ENCODE assay signal across 8 mouse cellular contexts in the genomic region with DNA sequence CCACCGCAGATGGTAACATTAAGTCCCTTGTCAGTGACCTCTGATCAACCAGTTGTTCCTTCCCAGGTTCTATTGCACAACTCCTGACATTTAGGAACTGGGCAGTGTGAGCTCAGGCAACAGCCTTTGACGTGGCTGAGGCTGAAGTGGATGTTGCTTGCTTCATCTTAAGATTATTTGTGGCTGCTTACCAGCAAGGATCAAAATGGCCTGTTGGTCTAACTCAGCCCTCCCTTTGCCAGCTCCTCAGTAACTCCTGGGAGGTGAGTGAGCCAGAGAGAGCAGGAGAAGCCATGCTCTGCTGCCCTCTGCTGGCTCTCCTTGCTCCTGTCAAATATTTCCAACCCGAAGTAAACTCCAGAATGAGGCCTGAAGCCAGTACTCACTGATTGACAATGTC.
DNase-seq lines count a peak whose midpoint lies in the region; ATAC-seq and TF ChIP-seq lines count a peak whose summit lies in the region.

No protein-coding gene starts in this region.

- H3K4me1 ChIP-seq in intestine, embryonic 14.5 days (replicated peaks; ENCODE audit: control insufficient read depth, insufficient read depth, low read length) = no peaks in the 10 kb centered on the region; the same call in 1 of the 2 replicates
- no peaks in the 10 kb centered on the region for H3K4me1 ChIP-seq in intestine, embryonic 15.5 days (replicated peaks)
- peaks cover 6% of the 10 kb centered on the region for H3K4me1 ChIP-seq in kidney, adult 2 months (ENCODE audit: control insufficient read depth, insufficient read depth, low read length)
- H3K4me1 ChIP-seq in limb, embryonic 11.5 days (ENCODE audit: control insufficient read depth, insufficient read depth, low read length) = no peaks in the 10 kb centered on the region

- H3K36me3 ChIP-seq in intestine, embryonic 14.5 days (ENCODE audit: control insufficient read depth, insufficient read depth, low read length) = no peaks in the 10 kb centered on the region
- no peaks in the 10 kb centered on the region for H3K36me3 ChIP-seq in intestine, embryonic 15.5 days
- no peaks in the 10 kb centered on the region for H3K36me3 ChIP-seq in kidney, adult 2 months (ENCODE audit: control insufficient read depth, insufficient read depth, low read length)
- H3K36me3 ChIP-seq in limb, embryonic 11.5 days (ENCODE audit: control insufficient read depth, insufficient read depth, low read length) = no peaks in the 10 kb centered on the region

- H3K4me3 ChIP-seq in intestine, embryonic 14.5 days (ENCODE audit: low read depth, low read length) = no peak overlapping the region
- H3K4me3 ChIP-seq in intestine, embryonic 15.5 days (replicated peaks) = no peak overlapping the region
- H3K4me3 ChIP-seq in kidney, adult 2 months (ENCODE audit: insufficient read depth, low read depth, low read length) = no peak overlapping the region
- H3K4me3 ChIP-seq in limb, embryonic 11.5 days (ENCODE audit: low read depth, low read length) = no peak overlapping the region

- intact Hi-C loops in gastrocnemius, postnatal 14 days (cut with DNase I; ENCODE audit: low total_unique reads) = no loop called here

- no peaks in the 10 kb centered on the region for H3K27me3 ChIP-seq in intestine, embryonic 14.5 days (replicated peaks; ENCODE audit: control insufficient read depth, insufficient read depth, low read length)
- H3K27me3 ChIP-seq in intestine, embryonic 15.5 days (replicated peaks) = no peaks in the 10 kb centered on the region
- no peaks in the 10 kb centered on the region for H3K27me3 ChIP-seq in kidney, adult 2 months (replicated peaks; ENCODE audit: control insufficient read depth, insufficient read depth, low read length)
- H3K27me3 ChIP-seq in limb, embryonic 11.5 days (ENCODE audit: control insufficient read depth, insufficient read depth, low read length) = no peaks in the 10 kb centered on the region

- H3K4me2 ChIP-seq in intestine, embryonic 14.5 days (ENCODE audit: low read length) = no peak overlapping the region
- H3K4me2 ChIP-seq in intestine, embryonic 15.5 days (replicated peaks) = no peak overlapping the region
- H3K4me2 ChIP-seq in limb, embryonic 11.5 days (ENCODE audit: low read depth, severe bottlenecking) = no peak overlapping the region

- no peak overlapping the region for H3K9ac ChIP-seq in intestine, embryonic 14.5 days (ENCODE audit: low read length)
- H3K9ac ChIP-seq in intestine, embryonic 15.5 days = no peak overlapping the region
- no peak overlapping the region for H3K9ac ChIP-seq in limb, embryonic 11.5 days (ENCODE audit: low read length)

- H3K27ac ChIP-seq in intestine, embryonic 14.5 days (ENCODE audit: low read depth) = no peak overlapping the region
- no peak overlapping the region for H3K27ac ChIP-seq in intestine, embryonic 15.5 days
- no peak overlapping the region for H3K27ac ChIP-seq in kidney, adult 2 months (ENCODE audit: insufficient read depth, low read depth, low read length)
- no peak overlapping the region for H3K27ac ChIP-seq in limb, embryonic 11.5 days (replicated peaks; ENCODE audit: low read depth, low read length)

- DNase-seq in intestine, embryonic 14.5 days (ENCODE audit: low spot score) = peak; percentile 85
- DNase-seq in gastrocnemius, postnatal 14 days = peak; percentile 76
- DNase-seq in kidney, adult 2 months = peak; percentile 85
- DNase-seq in limb, embryonic 11.5 days (ENCODE audit: low spot score) = peak; percentile 85
- peak; percentile 35 to 44 for DNase-seq in monocyte, adult 2 months (ENCODE audit: low read depth in 1 of 2, low spot score in 2 of 2)
- peak; percentile 19 to 56 for DNase-seq in spleen, postnatal 14 days (ENCODE audit: low spot score in 2 of 2)

- TF ChIP-seq POLR2A in kidney, adult 2 months (IDR thresholded peaks at IDR 0.05; ENCODE audit: low read depth, low read length) = no peak

- H3K9me3 ChIP-seq in intestine, embryonic 14.5 days (ENCODE audit: control insufficient read depth, low read length) = no peaks in the 10 kb centered on the region
- H3K9me3 ChIP-seq in intestine, embryonic 15.5 days = no peaks in the 10 kb centered on the region
- H3K9me3 ChIP-seq in limb, embryonic 11.5 days (ENCODE audit: control insufficient read depth, low read length) = no peaks in the 10 kb centered on the region

- 0 out of 2 replicates have a peak, but pooled peaks have one; percentile 19 for ATAC-seq in intestine, embryonic 14.5 days (replicated peaks; ENCODE audit: low FRiP score, low TSS enrichment, low read depth)
- no peak for ATAC-seq in intestine, embryonic 15.5 days
- ATAC-seq in common myeloid progenitor, adult 5-6 weeks (replicated peaks; ENCODE audit: low read depth, poor library complexity, severe bottlenecking) = peak; percentile 93
- peak; percentile 38; the same call in 1 of the 2 replicates for ATAC-seq in limb, embryonic 11.5 days (ENCODE audit: insufficient number of reproducible peaks, low FRiP score, low TSS enrichment, low read depth)

- WGBS in intestine, embryonic 14.5 days = 35% methylated on average over 3 of the region's 3 CpGs
- WGBS in intestine, embryonic 15.5 days = 33% methylated on average over 3 of the region's 3 CpGs
- WGBS in kidney, adult 2 months = 22% methylated on average over 3 of the region's 3 CpGs
- WGBS in limb, embryonic 11.5 days = 36% methylated on average over 3 of the region's 3 CpGs

- TF ChIP-seq CTCF in kidney, adult 2 months (conservative IDR thresholded peaks at IDR 0.05; ENCODE audit: insufficient read depth, insufficient read length, low read depth, low read length) = peak; percentile 89
